Mouse (Mus musculus) yolk sac, embryonic 10.5 days (tissue): Measurements from ENCODE around the gene Vmn1r235.
"Not testable (repeated sequence)": the region's sequence is repeated elsewhere in the genome, so short reads cannot be mapped to it uniquely, and the experiment has no call there.

ENCODE experiments used
- DNase-seq: peaks from one replicate; pipeline ENCODE4 v3.0.0-alpha.2; 2017; ENCODE audit warnings: low spot score

The Vmn1r235 gene

DNA sequence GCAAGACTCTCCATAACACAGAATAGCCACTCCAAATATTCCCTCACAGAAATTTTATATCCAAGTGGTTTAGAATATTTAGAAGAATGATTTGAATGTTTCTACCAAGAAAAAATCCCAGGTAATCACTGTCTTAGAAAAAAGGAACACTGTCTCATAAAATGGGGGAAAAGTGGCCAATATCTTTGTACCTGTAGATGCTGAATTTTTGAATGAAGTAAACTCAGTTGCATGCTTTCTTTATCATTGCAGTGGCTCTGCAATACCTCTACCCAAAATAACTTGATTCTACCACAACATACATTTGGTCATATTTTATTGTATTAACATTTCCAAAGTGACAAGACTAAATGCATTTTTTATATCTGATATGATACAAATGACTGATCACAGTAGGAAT, at the start of gene Vmn1r235:
Vmn1r235 (plus strand) TSS at position 301 of the 400 bp plus-strand sequence.
- DNase-seq = no peak

- not testable (repeated sequence) for DNase-seq
Measured at GRCm38 (mm10) chr17:21211081-21211480, 45.1 kb upstream of the Vmn1r235 start.

DNA sequence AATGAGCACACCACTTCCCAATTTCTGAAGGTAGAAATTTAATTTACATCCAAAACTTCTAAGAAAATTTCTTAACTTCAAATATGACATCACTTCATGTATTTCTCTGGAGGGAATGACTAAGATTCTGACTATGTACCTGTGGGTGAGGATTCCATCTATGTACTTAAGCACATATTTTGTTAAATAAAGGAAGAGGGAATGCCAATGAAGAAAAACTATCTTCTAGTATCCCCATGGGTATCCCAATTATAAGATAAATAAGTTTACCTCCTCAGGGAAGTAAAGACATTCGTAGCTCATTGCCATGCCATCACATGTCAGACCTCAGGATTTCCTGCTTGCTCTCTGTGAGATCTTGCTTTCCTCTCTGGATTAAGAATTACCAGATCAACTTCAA, 30.4 kb upstream of the Vmn1r235 start, which contains the start of gene Vmn1r234:
Vmn1r234 (plus strand) TSS at position 301 of the 400 bp plus-strand sequence.
- no peak for DNase-seq

DNA sequence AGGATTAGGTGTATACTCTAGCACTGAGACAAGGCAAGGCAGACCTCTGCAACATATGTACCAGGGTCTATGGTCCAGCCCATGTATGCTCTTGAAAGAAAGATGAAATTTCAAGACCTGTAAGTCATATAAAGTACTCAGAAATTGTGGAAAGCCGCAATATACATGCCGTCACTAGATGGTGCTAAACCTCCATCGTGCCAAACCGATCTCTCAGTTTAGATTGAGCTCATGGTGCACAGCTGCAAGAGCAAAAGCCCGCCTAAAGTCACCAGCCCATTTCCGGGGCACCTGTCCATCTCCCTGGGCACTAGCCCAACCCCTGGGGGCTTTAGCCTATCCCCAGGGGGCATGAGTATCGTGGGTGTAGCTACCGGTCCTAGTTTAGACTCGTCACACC, 24.6 kb upstream of the Vmn1r235 start:
- DNase-seq = peak; percentile 10

GRCm38 (mm10) chr17:21272103-21272502, 15.9 kb downstream of the Vmn1r235 start:
- peak; percentile 7 for DNase-seq

GRCm38 (mm10) chr17:21282642-21283041, 26.4 kb downstream of the Vmn1r235 start, which contains the start of gene Vmn1r236:
Vmn1r236 (plus strand) TSS chr17:21282942.
- no peak for DNase-seq

- no peak for DNase-seq
Measured at GRCm38 (mm10) chr17:21284395-21284794, 28.2 kb downstream of the Vmn1r235 start.

GRCm38 (mm10) chr17:21289695-21290094, 33.5 kb downstream of the Vmn1r235 start:
- no peak for DNase-seq

DNA sequence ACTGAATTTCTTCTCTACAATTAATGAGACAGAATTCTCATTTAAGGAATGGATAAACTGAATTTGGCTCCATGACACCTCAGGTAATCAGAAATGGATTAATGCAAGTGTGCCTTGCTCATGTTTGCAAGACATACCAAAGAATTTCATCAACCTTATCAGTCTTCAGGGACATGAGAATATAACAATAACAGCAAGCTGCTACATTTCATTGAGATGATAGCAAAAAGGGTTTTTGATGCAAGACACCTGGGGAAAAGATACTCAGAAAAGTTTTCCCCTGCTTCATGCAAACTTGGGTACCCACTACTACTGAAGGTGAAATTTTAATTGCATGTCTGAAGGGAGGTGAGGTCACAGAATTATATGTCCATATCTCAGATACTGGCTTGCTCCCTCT, 55.4 kb downstream of the Vmn1r235 start, which contains the start of gene Vmn1r237:
Vmn1r237 (plus strand) TSS at position 301 of the 400 bp plus-strand sequence.
- no peak for DNase-seq
